Mouse (Mus musculus): ENCODE data around the gene Srd5a1.

DNA sequence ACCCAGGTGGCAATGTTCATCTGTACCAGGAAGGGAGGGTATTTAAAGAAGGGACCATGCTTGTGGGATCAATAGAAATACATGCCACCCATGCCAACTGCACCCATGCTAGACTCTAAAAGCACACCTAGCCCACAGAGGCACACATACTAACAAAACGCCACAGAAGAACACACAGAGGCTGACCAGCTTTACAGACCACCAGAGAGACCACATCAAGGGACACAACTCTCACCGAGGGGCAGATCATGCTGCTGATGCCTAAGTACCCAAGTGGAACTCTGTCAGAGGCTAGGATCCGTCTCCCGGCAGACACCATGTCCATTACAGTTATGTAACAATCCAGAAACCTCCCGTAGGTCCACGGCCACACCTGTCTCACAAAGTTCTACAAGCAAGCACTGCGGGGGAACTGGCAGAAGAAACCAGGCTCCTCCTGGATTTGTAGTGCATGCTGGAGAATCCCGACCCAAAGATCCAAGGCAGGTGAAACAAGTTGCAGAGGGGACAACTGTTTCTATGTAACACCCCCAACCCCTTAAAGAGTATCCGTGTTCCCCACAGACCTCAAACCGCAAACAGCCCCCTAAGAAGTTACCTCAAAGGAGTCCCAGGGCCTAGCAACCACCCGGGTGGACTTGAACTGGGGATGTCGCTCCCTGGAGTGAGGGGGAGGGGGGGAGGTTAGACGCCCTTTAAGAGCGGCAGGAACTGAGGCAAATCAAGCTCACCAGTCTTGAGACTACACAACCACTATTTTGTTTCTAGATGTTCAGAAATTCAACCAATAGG, 78.9 kb downstream of the Srd5a1 start:
- TF ChIP-seq POLR2A (IDR thresholded peaks at IDR 0.05; ENCODE audit: control insufficient read depth in 1 of 2, insufficient read depth in 1 of 2, low read depth in 1 of 2, low read length in 2 of 2, poor library complexity in 1 of 2), result no peak
- no peak for TF ChIP-seq ZNF384 (IDR thresholded peaks at IDR 0.05; ENCODE audit: low read depth, low read length)
- TF ChIP-seq MEF2A (IDR thresholded peaks at IDR 0.05; ENCODE audit: extremely low read depth, insufficient replicate concordance, low read depth, low read length, poor library complexity, severe bottlenecking), result no peak
- no peak for TF ChIP-seq POLR2AphosphoS2 (IDR thresholded peaks at IDR 0.05; ENCODE audit: low read length)
- no peak for TF ChIP-seq CTCF (IDR thresholded peaks at IDR 0.05 in 2 of 3, conservative IDR thresholded peaks at IDR 0.05 in 1 of 3; ENCODE audit: control insufficient read depth in 1 of 3, insufficient read depth in 1 of 3, low read depth in 2 of 3, low read length in 3 of 3, poor library complexity in 1 of 3, severe bottlenecking in 1 of 3)
- TF ChIP-seq USF1 (IDR thresholded peaks at IDR 0.05; ENCODE audit: low read depth, low read length), result no peak
- TF ChIP-seq MAX (IDR thresholded peaks at IDR 0.05; ENCODE audit: low read length), result no peak
- no peak for TF ChIP-seq ZMIZ1 (IDR thresholded peaks at IDR 0.05; ENCODE audit: low read depth, low read length)
- TF ChIP-seq EP300 (IDR thresholded peaks at IDR 0.05; ENCODE audit: low read depth in 1 of 2, low read length in 2 of 2), result no peak
- TF ChIP-seq CHD2 (IDR thresholded peaks at IDR 0.05; ENCODE audit: low read length), result no peak
- no peak for TF ChIP-seq TAL1 (IDR thresholded peaks at IDR 0.05; ENCODE audit: low read length)
